9 mouse cellular contexts compared by ENCODE assay signal in genomic region chr4:46388556-46388955, GRCm38 (mm10). TPM values are rescaled to one million over a fixed set of nuclear protein-coding genes. Genes with fewer than 3 reads are reported as not detected.
DNase-seq lines count a peak whose midpoint lies in the region; ATAC-seq and TF ChIP-seq lines count a peak whose summit lies in the region.
"Had no signal": no experiment of that assay in that cellular context is flagged by ENCODE, and none has a peak within 500 bp of the region (broad histone marks: within the 10 kb centered on the region; RNA-seq: fewer than 3 reads in every experiment).

No protein-coding gene starts in this region.

- TF ChIP-seq CTCF in left cerebral cortex, adult 2 months (IDR thresholded peaks at IDR 0.05), result no peak
- no peak for TF ChIP-seq CTCF in hindbrain, postnatal 0 days (IDR thresholded peaks at IDR 0.05; ENCODE audit: low read depth)

- no peaks in the 10 kb centered on the region for H3K79me2 ChIP-seq in myocyte (ENCODE audit: control insufficient read depth, insufficient read depth)

- no peak for TF ChIP-seq POLR2A in myocyte (IDR thresholded peaks at IDR 0.05; ENCODE audit: insufficient read length, low read depth)

- no peak for ATAC-seq in hindbrain, postnatal 0 days

- intact Hi-C loops in left cerebral cortex, adult 2 months (cut with DNase I), result no loop called here
- intact Hi-C loops in left cerebral cortex, postnatal 25 days (cut with DNase I), result no loop called here

- H3K4me2 ChIP-seq in hindbrain, postnatal 0 days (ENCODE audit: low read depth, low read length), result peak overlapping the region; percentile 60
- peak overlapping the region; percentile 92 for H3K4me2 ChIP-seq in myocyte (ENCODE audit: low read depth)

- WGBS in hindbrain, postnatal 0 days, result 36% methylated on average over 5 of the region's 5 CpGs

- peak overlapping the region; percentile 99 for H3K27ac ChIP-seq in left cerebral cortex, adult 2 months
- 0 out of 2 replicates have a peak overlapping the region, but pooled peaks have one; percentile 32 for H3K27ac ChIP-seq in brown adipose tissue, adult 24 weeks (replicated peaks; ENCODE audit: low read depth, low read length)
- peak overlapping the region; percentile 89; the same call in 1 of the 2 replicates for H3K27ac ChIP-seq in hindbrain, postnatal 0 days

- no peaks in the 10 kb centered on the region for H3K27me3 ChIP-seq in hindbrain, postnatal 0 days (ENCODE audit: insufficient read depth, low read length)
- H3K27me3 ChIP-seq in myocyte (ENCODE audit: control insufficient read depth, insufficient read depth, insufficient read length), result no peaks in the 10 kb centered on the region

- no peaks in the 10 kb centered on the region for H3K4me1 ChIP-seq in brown adipose tissue, adult 24 weeks (ENCODE audit: control insufficient read depth, insufficient read depth, insufficient read length, low read length)
- H3K4me1 ChIP-seq in hindbrain, postnatal 0 days (ENCODE audit: insufficient read depth, low read length), result peaks cover 4% of the 10 kb centered on the region; the same call in 1 of the 2 replicates

- DNase-seq in left cerebral cortex, adult 2 months (ENCODE audit: extremely low spot score in 1 of 2, low spot score in 2 of 2), result no peak
- DNase-seq in left cerebral cortex, postnatal 25 days (ENCODE audit: low spot score in 2 of 2), result no peak
- DNase-seq in hindbrain, postnatal 0 days (ENCODE audit: low spot score), result no peak
- no peak for DNase-seq in frontal cortex, postnatal 25 days (ENCODE audit: low spot score in 2 of 2)
- DNase-seq in retina, embryonic 14.5 days (ENCODE audit: low spot score), result no peak
- DNase-seq in layer of hippocampus, postnatal 25 days (ENCODE audit: extremely low spot score in 1 of 2, low spot score in 1 of 2), result no peak

- no peaks in the 10 kb centered on the region for H3K9me3 ChIP-seq in hindbrain, postnatal 0 days (ENCODE audit: low read length)

- peak overlapping the region; percentile 69 for H3ac ChIP-seq in myocyte (ENCODE audit: control insufficient read depth, insufficient read length)

- H3K4me3 ChIP-seq in left cerebral cortex, adult 2 months, result peak overlapping the region; percentile 74
- H3K4me3 ChIP-seq in brown adipose tissue, adult 24 weeks (ENCODE audit: insufficient read depth, low read depth, low read length), result peak overlapping the region; percentile 89
- H3K4me3 ChIP-seq in hindbrain, postnatal 0 days (ENCODE audit: low read length), result peak overlapping the region; percentile 60
- H3K4me3 ChIP-seq in myocyte, result peak overlapping the region; percentile 73

- peaks cover 3% of the 10 kb centered on the region; the same call in 1 of the 2 replicates for H3K36me3 ChIP-seq in hindbrain, postnatal 0 days (ENCODE audit: insufficient read depth, low read length)
- H3K36me3 ChIP-seq in myocyte (ENCODE audit: control insufficient read depth, insufficient read depth), result no peaks in the 10 kb centered on the region

- H3K9ac ChIP-seq in hindbrain, postnatal 0 days (replicated peaks; ENCODE audit: low read length), result peak overlapping the region; percentile 81

TF ChIP-seq in myocyte, 11 proteins besides CTCF, POLR2A, EP300 and RAD21:
- TF ChIP-seq POLR2AphosphoS2 (IDR thresholded peaks at IDR 0.05; ENCODE audit: insufficient read length, low read depth) (no peak), USF1 (IDR thresholded peaks at IDR 0.05; ENCODE audit: low read depth) (no peak), E2F4 (IDR thresholded peaks at IDR 0.05; ENCODE audit: insufficient read depth) (no peak), MAX (IDR thresholded peaks at IDR 0.05; ENCODE audit: low read depth) (no peak), TCF12 (IDR thresholded peaks at IDR 0.05; ENCODE audit: insufficient read depth, poor library complexity, severe bottlenecking) (no peak), REST (IDR thresholded peaks at IDR 0.05; ENCODE audit: insufficient read depth, insufficient read length) (no peak), MYOG (IDR thresholded peaks at IDR 0.05; ENCODE audit: control insufficient read depth in 1 of 3, insufficient read depth in 1 of 3, insufficient read length in 2 of 3, low read depth in 2 of 3) (no peak), TCF3 (IDR thresholded peaks at IDR 0.05; ENCODE audit: insufficient read length, low read depth) (no peak), SRF (IDR thresholded peaks at IDR 0.05; ENCODE audit: control insufficient read depth, insufficient read length, low read depth) (no peak), CEBPB (IDR thresholded peaks at IDR 0.05; ENCODE audit: insufficient read depth, poor library complexity, severe bottlenecking) (no peak), MYOD1 (IDR thresholded peaks at IDR 0.05; ENCODE audit: control insufficient read depth in 1 of 3, insufficient read length in 2 of 3, low read depth in 2 of 3) (no peak)

RNA-seq across cellular contexts. Expression of gene Trmo, which starts 0.7 kb away (rescaled TPM):
- total RNA-seq in left cerebral cortex, adult 2 months (2021), result 1 to 10 TPM; 3.6 to 4.6 TPM
- total RNA-seq in left cerebral cortex, postnatal 25 days (2021), result 1 to 10 TPM; 4.2 to 4.7 TPM
- polyA plus RNA-seq in brown adipose tissue, adult 24 weeks (2012; ENCODE audit: insufficient read depth, insufficient read length, missing spikeins), result 1.5 and 1.7 TPM in 2 replicates
- 8.2 and 9.2 TPM in 2 replicates for total RNA-seq in hindbrain, postnatal 0 days (2014; rRNA removed)
- 3.9 and 5.6 TPM in 2 replicates for polyA plus RNA-seq in hindbrain, postnatal 0 days (2015; fragmentation: Nextera tagmentation; extraction: Ambion mirVana)
- polyA plus RNA-seq in myocyte (2012; fragmentation: generic; extraction: Trizol), result 3.1 TPM
- total RNA-seq in layer of hippocampus, postnatal 25 days (2021), result 1 to 10 TPM; 3.9 to 5.5 TPM

RNA-seq across cellular contexts. Expression of gene Hemgn, which starts 24.8 kb away (rescaled TPM):
- not detected for total RNA-seq in left cerebral cortex, adult 2 months (2021)
- not detected for total RNA-seq in left cerebral cortex, postnatal 25 days (2021)
- not detected in 2 replicates for polyA plus RNA-seq in brown adipose tissue, adult 24 weeks (2012; ENCODE audit: insufficient read depth, insufficient read length, missing spikeins)
- not detected in 2 replicates for total RNA-seq in hindbrain, postnatal 0 days (2014; rRNA removed)
- not detected in 2 replicates for polyA plus RNA-seq in hindbrain, postnatal 0 days (2015; fragmentation: Nextera tagmentation; extraction: Ambion mirVana)
- not detected for polyA plus RNA-seq in myocyte (2012; fragmentation: generic; extraction: Trizol)
- total RNA-seq in layer of hippocampus, postnatal 25 days (2021), result not detected

RNA-seq across cellular contexts. Expression of gene Foxe1, which starts 45.1 kb away (rescaled TPM):
- not detected for total RNA-seq in left cerebral cortex, adult 2 months (2021)
- total RNA-seq in left cerebral cortex, postnatal 25 days (2021), result not detected
- polyA plus RNA-seq in brown adipose tissue, adult 24 weeks (2012; ENCODE audit: insufficient read depth, insufficient read length, missing spikeins), result not detected in 2 replicates
- total RNA-seq in hindbrain, postnatal 0 days (2014; rRNA removed), result not detected in 2 replicates
- polyA plus RNA-seq in hindbrain, postnatal 0 days (2015; fragmentation: Nextera tagmentation; extraction: Ambion mirVana), result not detected in 2 replicates
- polyA plus RNA-seq in myocyte (2012; fragmentation: generic; extraction: Trizol), result not detected
- total RNA-seq in layer of hippocampus, postnatal 25 days (2021), result not detected
- total RNA-seq: adrenal gland, postnatal 14 days had no signal

Comparison
In these comparisons a context has a peak if more than half of its experiments do, and no peak if none do; other contexts are left out.
1. H3K27ac ChIP-seq: peak in every context shown above with its lines; median percentile 99 in left cerebral cortex, adult 2 months; 89 in hindbrain, postnatal 0 days; 32 in brown adipose tissue, adult 24 weeks.